Mouse (Mus musculus): ENCODE measurements around the gene Tle1.

DNA sequence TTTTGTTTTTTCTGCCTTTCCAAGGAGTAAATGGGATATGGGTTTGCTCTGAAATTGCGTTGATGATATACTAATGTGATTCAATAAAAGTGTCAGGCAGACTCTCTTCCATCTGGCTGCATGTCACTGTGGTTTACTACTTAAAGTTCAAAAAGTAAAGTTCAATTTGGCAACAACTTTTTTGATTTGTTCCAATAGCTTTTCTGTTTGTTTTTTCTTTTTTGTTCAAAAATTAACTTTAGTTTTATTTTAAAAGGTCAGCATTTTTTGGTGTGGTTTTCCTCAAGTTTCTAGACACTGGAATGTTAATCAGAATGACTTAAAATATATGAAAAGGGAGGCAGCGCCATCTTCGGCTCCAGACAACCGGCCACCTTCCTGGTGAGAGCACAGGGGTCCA, 112.9 kb downstream of the Tle1 start:
- TF ChIP-seq POLR2A (IDR thresholded peaks at IDR 0.05; ENCODE audit: insufficient read depth, low read depth, low read length) (no peak), CTCF (IDR thresholded peaks at IDR 0.05) (no peak), EP300 (IDR thresholded peaks at IDR 0.05; ENCODE audit: insufficient read depth, low read depth, low read length) (no peak)

All from heart, adult 2 months (tissue).